Mouse (Mus musculus) midbrain, embryonic 15.5 days (tissue): ENCODE measurements around the gene Xbp1. TPM values are rescaled to one million over a fixed set of nuclear protein-coding genes. Genes with fewer than 3 reads are reported as not detected.

Experiments used
- ATAC-seq: fragments of 200-750 bp; cut with Nextera tagmentation; replicated peaks from 2 replicates; pipeline ENCODE4 v1.8.0; 2017; ENCODE audit warnings: moderate TSS enrichment
- H3K27ac ChIP-seq: fragments of 300-500 bp; sonication (generic); 2 replicates; pipeline ENCODE4 v1.5.1; 2015; ENCODE audit warnings: mild to moderate bottlenecking, inconsistent platforms
- H3K27me3 ChIP-seq: fragments of 300-500 bp; sonication (generic); replicated peaks from 2 replicates; pipeline ENCODE4 v1.6.1; 2015; ENCODE audit warnings: inconsistent platforms
- H3K36me3 ChIP-seq: fragments of 300-500 bp; sonication (generic); replicated peaks from 2 replicates; pipeline ENCODE4 v1.6.1; 2015; ENCODE audit warnings: inconsistent platforms
- H3K4me1 ChIP-seq: fragments of 300-500 bp; sonication (generic); 2 replicates; pipeline ENCODE4 v1.6.1; 2015; ENCODE audit warnings: inconsistent platforms
- H3K4me2 ChIP-seq: fragments of 300-500 bp; sonication (generic); 2 replicates; pipeline ENCODE4 v1.6.1; 2015; ENCODE audit warnings: inconsistent platforms, mild to moderate bottlenecking, moderate library complexity
- H3K4me3 ChIP-seq: fragments of 300-500 bp; sonication (generic); 2 replicates; pipeline ENCODE4 v1.5.1; 2015; ENCODE audit warnings: mild to moderate bottlenecking, inconsistent platforms
- H3K9ac ChIP-seq: fragments of 300-500 bp; sonication (generic); 2 replicates; pipeline ENCODE4 v1.6.1; 2015; ENCODE audit warnings: mild to moderate bottlenecking, inconsistent platforms
- H3K9me3 ChIP-seq: fragments of 300-500 bp; sonication (generic); 2 replicates; pipeline ENCODE4 v1.6.1; 2016; ENCODE audit warnings: inconsistent platforms
- WGBS: fragments of 180-500 bp; shearing (Covaris S2); methylation state at CpG from one replicate; pipeline ENCODE4 v1.1.7; 2015; ENCODE audit warnings: mixed read lengths; 5-methylcytosine and 5-hydroxymethylcytosine counted together
- polyA plus RNA-seq: library from polyadenylated mRNA; unstranded; fragments of >200 nt; fragmentation: Nextera tagmentation; extraction: Ambion mirVana; gene quantifications from 2 replicates; pipeline ENCODE4 v1.2.1, GENCODE M21; 2015

The Xbp1 gene
- polyA plus RNA-seq, 1 experiment from 2014 or later: 152 TPM

DNA sequence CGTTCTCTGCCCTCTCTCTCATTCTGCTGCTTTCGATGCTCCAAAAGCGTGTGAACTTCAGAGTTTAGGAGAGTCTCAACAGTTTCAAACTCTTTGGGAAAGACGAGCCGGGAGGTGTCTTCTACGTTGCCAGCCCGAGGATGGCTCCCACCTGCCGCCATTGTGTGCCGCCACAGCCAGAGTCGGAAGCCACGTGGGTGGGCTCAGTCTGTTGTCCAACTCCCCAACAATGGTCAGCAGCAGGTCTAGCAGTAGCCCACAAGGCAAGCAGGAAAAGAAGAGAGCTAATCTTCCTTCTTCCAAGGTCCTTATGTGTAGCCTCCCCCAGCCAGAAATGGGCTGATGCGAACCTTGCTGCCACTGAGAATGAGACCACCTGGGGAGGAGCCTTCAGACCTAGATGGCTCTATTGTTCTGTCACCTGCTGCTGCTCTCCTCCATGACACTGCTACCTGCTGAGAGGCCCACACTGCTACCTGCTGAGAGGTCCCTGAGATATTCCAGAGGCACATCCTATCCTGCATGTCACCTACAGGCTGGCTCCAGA lies 25.1 kb upstream of the Xbp1 start:
- no peaks in the 10 kb centered on the region for H3K36me3 ChIP-seq
- 52% methylated on average over 12 of the region's 12 CpGs for WGBS
- no peak overlapping the region for H3K9ac ChIP-seq
- H3K27me3 ChIP-seq: no peaks in the 10 kb centered on the region
- no peaks in the 10 kb centered on the region for H3K4me1 ChIP-seq
- H3K4me2 ChIP-seq: no peak overlapping the region
- no peak for ATAC-seq
- H3K4me3 ChIP-seq: no peak overlapping the region
- no peak overlapping the region for H3K27ac ChIP-seq
- no peaks in the 10 kb centered on the region for H3K9me3 ChIP-seq

- ATAC-seq: no peak
- H3K27me3 ChIP-seq: no peaks in the 10 kb centered on the region
- no peaks in the 10 kb centered on the region for H3K9me3 ChIP-seq
- WGBS: 88% methylated on average over 5 of the region's 5 CpGs
- no peaks in the 10 kb centered on the region for H3K36me3 ChIP-seq
- H3K27ac ChIP-seq: no peak overlapping the region
- H3K4me1 ChIP-seq: no peaks in the 10 kb centered on the region
- H3K9ac ChIP-seq: no peak overlapping the region
- no peak overlapping the region for H3K4me3 ChIP-seq
- H3K4me2 ChIP-seq: no peak overlapping the region
These were observed 24.6 kb upstream of the Xbp1 start for GRCm38 (mm10) chr11:5495906-5496305.

GRCm38 (mm10) chr11:5496559-5497248 lies 23.8 kb upstream of the Xbp1 start:
- no peaks in the 10 kb centered on the region for H3K36me3 ChIP-seq
- no peak overlapping the region for H3K4me2 ChIP-seq
- no peaks in the 10 kb centered on the region for H3K9me3 ChIP-seq
- 94% methylated on average over 13 of the region's 13 CpGs for WGBS
- H3K27ac ChIP-seq: no peak overlapping the region
- ATAC-seq: no peak
- no peak overlapping the region for H3K4me3 ChIP-seq
- H3K27me3 ChIP-seq: no peaks in the 10 kb centered on the region
- no peaks in the 10 kb centered on the region for H3K4me1 ChIP-seq
- H3K9ac ChIP-seq: no peak overlapping the region

DNA sequence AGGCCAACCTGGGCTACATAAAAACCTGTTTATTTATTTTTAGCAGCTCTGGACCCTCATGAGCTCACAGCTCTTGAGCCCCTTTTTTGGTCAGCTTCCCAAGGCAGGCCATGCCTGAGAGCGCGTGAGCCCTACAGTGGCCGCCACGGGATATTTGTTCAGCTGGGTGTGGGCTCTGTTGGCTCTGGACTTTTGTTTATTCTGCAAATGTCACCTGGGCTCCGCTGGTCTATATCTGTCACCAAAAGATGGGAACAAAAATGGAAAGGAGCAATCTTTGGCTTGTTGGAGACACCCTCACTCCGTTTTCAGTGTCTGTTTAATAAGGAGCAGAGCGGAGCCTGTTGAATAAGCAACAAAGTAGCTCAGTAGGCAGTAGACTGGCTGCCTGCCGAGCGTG lies 22.0 kb upstream of the Xbp1 start:
- Histone ChIP-seq H3K4me1 (no peaks in the 10 kb centered on the region), H3K4me3 (no peak overlapping the region), H3K36me3 (no peaks in the 10 kb centered on the region), H3K27ac (no peak overlapping the region), H3K27me3 (no peaks in the 10 kb centered on the region), H3K9ac (no peak overlapping the region), H3K9me3 (no peaks in the 10 kb centered on the region), H3K4me2 (no peak overlapping the region)
- ATAC-seq: no peak
- 85% methylated on average over 9 of the region's 9 CpGs for WGBS

DNA sequence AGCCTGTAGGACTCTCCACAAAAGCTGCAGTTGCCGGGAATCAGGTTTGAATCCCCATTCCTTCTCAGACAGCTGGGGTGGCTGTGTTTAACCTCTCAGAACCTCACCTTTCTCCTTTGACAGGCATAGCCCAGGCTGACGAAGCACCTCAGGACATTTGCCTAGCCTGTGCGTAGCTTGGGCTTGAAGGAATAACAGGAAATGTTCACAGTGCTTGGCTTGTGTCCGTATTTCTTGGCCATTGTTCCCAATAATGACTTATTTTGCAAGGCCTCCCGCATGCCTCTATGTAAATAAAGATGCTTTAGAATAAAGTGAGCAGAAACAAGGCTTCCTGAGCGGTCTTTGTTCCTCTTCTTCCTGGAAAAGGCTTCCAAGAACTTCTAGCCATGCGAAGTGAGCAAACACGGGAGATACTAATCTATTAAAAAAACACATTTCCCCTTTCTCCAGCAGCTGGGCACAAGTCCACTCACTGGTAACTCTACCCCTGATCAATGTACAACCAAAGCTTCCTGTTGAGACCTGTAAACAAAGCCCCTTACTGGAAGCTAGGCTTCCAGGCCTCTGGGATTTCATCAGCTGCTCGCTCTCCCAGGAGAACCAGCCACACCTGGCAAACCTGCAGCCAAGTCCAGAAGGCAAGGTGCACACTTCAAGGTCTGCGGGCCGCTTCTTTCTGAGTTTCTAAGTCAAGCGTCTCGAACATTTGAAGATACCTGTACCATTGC lies 21.4 kb upstream of the Xbp1 start:
- H3K4me1 ChIP-seq: no peaks in the 10 kb centered on the region
- no peak overlapping the region for H3K9ac ChIP-seq
- H3K9me3 ChIP-seq: no peaks in the 10 kb centered on the region
- no peak overlapping the region for H3K27ac ChIP-seq
- no peaks in the 10 kb centered on the region for H3K27me3 ChIP-seq
- ATAC-seq: no peak
- H3K36me3 ChIP-seq: no peaks in the 10 kb centered on the region
- WGBS: 79% methylated on average over 13 of the region's 13 CpGs
- H3K4me2 ChIP-seq: no peak overlapping the region
- no peak overlapping the region for H3K4me3 ChIP-seq

DNA sequence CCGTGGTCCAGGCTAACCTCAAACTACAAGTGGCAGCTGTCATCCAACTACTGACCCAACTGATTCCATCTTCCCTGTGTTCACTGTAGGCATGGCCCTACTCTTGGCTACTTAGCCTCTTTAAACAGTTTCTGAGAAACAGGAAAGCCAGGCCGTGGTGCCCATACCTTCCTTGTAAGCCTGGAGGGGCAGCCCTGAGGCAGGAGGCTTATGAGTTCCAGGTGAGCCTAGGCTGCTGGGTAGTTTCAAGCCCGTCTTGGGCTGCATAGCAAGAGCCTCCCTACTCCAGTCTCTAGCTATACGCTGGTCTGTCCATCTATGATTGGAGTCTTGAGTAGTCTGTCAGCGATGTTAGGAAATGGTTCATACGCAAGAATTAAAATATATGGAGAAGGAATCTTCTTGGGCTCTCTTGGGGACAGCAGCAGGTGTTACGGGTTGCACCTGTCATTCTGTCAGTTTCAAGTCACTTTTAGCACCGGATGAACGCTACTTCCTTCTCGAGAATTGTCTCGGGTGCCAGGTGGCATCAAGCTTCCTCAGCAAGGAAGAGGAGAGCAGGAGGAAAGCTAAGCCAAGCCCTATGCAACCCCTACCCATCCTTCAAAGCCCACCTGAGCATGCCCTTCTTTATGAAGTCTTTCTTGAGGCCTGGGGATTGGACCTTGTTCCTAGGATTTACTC lies 20.4 kb upstream of the Xbp1 start:
- no peak overlapping the region for H3K4me2 ChIP-seq
- H3K27me3 ChIP-seq: no peaks in the 10 kb centered on the region
- no peaks in the 10 kb centered on the region for H3K4me1 ChIP-seq
- H3K9ac ChIP-seq: no peak overlapping the region
- no peaks in the 10 kb centered on the region for H3K36me3 ChIP-seq
- no peaks in the 10 kb centered on the region for H3K9me3 ChIP-seq
- no peak for ATAC-seq
- H3K27ac ChIP-seq: no peak overlapping the region
- WGBS: 91% methylated on average over 11 of the region's 11 CpGs
- no peak overlapping the region for H3K4me3 ChIP-seq

- WGBS: 82% methylated on average over 13 of the region's 13 CpGs
These were observed 19.3 kb upstream of the Xbp1 start for GRCm38 (mm10) chr11:5500903-5501741.

DNA sequence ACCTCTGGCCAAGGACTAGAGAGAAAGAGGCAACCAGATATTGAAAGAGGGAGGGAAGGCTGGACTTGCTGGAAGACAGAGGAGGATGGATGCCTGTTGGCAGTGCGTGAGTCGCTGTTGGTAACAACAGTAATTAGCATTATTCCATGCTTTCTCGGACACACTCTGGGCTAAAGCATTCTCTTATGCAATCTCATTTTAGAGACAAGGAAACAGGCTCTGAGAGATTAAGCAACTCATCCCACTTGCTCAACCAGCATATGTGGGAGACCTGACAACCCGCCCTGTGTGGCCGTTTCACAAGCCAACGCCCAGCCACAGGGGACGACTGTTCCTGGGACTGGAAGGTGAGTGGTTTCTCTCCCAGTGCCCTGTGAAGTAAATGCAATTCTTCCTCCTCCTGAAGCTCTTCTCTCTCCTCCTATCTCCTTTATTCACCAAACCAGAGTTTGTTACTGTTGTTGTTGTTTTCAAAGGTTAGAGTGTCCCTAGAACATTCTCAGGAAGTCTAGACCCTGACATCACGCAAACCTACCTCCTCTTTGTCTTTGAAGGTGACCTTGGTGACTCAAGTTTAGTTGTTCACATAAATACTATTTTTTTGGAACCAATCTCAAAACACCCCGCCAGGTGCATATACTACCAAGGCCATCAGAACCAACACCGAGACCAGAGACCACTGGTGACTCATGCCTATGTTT lies 18.0 kb upstream of the Xbp1 start:
- Histone ChIP-seq H3K9me3 (no peaks in the 10 kb centered on the region), H3K4me3 (no peak overlapping the region), H3K27ac (no peak overlapping the region), H3K9ac (no peak overlapping the region), H3K4me1 (no peaks in the 10 kb centered on the region), H3K27me3 (no peaks in the 10 kb centered on the region), H3K4me2 (no peak overlapping the region), H3K36me3 (no peaks in the 10 kb centered on the region)
- ATAC-seq: no peak
- WGBS: 86% methylated on average over 10 of the region's 10 CpGs

More at GRCm38 (mm10) chr11:5500903-5501741, 19.3 kb upstream of the Xbp1 start:
- H3K27me3 ChIP-seq: no peaks in the 10 kb centered on the region
- no peaks in the 10 kb centered on the region for H3K9me3 ChIP-seq
- H3K4me2 ChIP-seq: no peak overlapping the region
- no peak overlapping the region for H3K4me3 ChIP-seq
- ATAC-seq: no peak
- no peak overlapping the region for H3K9ac ChIP-seq
- no peaks in the 10 kb centered on the region for H3K4me1 ChIP-seq
- H3K27ac ChIP-seq: no peak overlapping the region
- no peaks in the 10 kb centered on the region for H3K36me3 ChIP-seq

DNA sequence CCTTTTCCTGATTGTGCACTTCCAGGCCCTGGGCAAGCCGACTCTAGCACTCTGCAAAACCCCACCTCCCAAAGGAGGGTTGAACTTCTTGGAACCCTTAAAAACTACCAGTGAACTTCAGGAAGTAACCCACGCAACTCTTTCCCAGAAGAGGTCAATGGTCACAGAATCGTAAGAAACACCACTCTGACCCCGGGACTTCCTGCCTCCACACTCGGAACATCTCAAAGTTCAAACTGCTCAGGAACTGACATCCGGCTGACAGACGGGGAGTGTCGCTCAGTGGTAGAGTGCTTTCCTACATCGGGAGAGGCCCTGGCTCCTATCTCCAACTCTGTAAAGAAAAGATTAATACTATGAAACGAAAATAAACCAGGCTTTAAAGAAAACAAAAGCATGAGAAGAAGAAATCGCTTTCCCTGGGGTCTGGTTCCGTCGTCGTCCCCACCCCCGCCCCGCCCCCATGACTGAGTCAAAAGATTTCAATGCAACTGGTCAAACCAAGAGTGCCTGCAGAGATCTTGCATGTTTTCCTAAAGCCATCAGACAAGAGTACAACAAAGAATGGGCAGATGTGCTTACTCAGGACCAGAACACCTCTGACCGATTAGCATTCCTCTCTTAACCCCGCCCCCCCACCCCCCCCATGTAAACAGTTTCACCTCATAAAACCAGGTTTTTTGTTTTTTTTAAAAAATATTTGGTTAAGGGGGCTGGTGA lies 14.4 kb upstream of the Xbp1 start:
- no peak overlapping the region for H3K9ac ChIP-seq
- 35% methylated on average over 18 of the region's 18 CpGs for WGBS

DNA sequence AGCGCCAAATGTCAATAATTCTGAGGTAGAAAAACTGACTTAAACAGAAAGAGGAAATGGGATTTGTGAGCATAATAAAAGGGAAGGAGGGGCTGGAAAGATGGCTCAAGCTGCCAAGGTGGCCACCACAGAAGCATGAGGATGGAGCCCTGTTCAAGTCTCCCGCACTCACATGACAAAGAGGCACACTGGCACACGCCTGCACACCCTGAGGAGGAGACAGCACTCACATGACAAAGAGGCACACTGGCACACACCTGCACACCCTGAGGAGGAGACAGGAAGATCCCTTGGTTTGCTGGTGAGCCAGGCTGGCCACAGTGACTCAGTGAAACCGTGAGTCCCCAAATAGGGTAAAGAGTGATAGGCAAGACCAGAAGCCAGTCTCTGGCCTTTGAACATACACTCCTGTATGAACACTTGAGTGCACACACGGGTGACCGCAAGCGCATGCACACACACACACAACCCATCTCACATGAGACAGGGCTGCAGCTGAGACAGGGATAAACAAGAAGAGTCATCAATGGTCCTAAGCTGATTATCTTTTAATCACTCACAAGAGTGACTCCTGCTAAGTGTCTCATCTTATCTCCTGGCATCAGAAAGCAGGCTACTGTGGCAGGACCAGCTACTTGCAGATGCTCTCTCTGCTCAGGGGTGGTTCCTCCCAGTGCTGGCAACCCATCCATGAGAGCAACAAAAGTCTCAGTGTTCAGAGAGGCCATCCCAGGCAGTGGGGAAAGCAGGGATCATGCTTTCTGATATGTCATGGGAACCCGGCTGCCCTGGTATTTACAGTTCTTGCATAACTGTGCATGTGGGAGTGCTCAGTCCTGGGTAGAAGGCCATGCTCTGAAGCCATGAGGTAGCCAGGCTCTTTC lies 11.0 kb upstream of the Xbp1 start:
- ATAC-seq: no peak
- 85% methylated on average over 8 of the region's 8 CpGs for WGBS
- no peak overlapping the region for H3K4me3 ChIP-seq
- H3K4me1 ChIP-seq: no peaks in the 10 kb centered on the region
- H3K27me3 ChIP-seq: no peaks in the 10 kb centered on the region
- H3K4me2 ChIP-seq: no peak overlapping the region
- no peak overlapping the region for H3K27ac ChIP-seq
- no peak overlapping the region for H3K9ac ChIP-seq
- H3K36me3 ChIP-seq: no peaks in the 10 kb centered on the region
- H3K9me3 ChIP-seq: no peaks in the 10 kb centered on the region

More for the DNA sequence above, 14.4 kb upstream of the Xbp1 start:
- H3K4me3 ChIP-seq: no peak overlapping the region
- no peak overlapping the region for H3K27ac ChIP-seq
- no peaks in the 10 kb centered on the region for H3K4me1 ChIP-seq
- H3K9me3 ChIP-seq: no peaks in the 10 kb centered on the region
- H3K4me2 ChIP-seq: no peak overlapping the region
- no peak for ATAC-seq
- H3K36me3 ChIP-seq: no peaks in the 10 kb centered on the region
- no peaks in the 10 kb centered on the region for H3K27me3 ChIP-seq
